Mouse (Mus musculus): Measurements from ENCODE around the gene Anp32e. TPM values are rescaled to one million over a fixed set of nuclear protein-coding genes. Genes with fewer than 3 reads are reported as not detected.

The Anp32e gene
- polyA plus RNA-seq, 1 experiment from 2014 or later = 110 TPM

DNA sequence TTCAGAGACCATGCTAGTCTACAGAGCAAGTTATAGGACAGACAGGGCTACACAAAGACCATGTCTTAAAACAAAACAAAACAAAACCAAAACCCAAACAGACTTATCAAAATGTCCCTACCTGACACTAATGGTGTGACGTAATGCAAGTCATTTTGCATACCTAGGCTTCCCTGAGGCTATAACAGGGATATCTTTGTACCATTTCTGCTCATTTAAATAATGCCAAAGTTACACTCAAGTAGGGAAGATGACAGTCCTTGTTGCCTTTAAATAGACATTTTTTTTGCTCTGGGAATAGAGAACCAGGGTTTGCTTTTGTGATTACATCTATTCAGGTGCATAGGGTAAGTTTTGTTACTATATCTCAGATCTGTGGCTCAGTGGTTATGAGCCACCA, 2.4 kb downstream of the Anp32e start:
- peaks cover 21% of the 10 kb centered on the region for H3K36me3 ChIP-seq (ENCODE audit: control insufficient read depth, insufficient read depth, low read length)
- H3K4me1 ChIP-seq (replicated peaks; ENCODE audit: control insufficient read depth, insufficient read depth, low read length) = peaks cover 11% of the 10 kb centered on the region
- H3K4me3 ChIP-seq (ENCODE audit: low read depth, low read length) = peak overlapping the region; percentile 99; the same call in 1 of the 2 replicates
- H3K4me2 ChIP-seq = peak overlapping the region; percentile 89
- no peak overlapping the region for H3K27ac ChIP-seq (ENCODE audit: low read depth, low read length)
- 90% methylated on average over 1 of the region's 1 CpGs for WGBS
- H3K9me3 ChIP-seq (ENCODE audit: control insufficient read depth, low read length) = no peaks in the 10 kb centered on the region
- no peak overlapping the region for H3K9ac ChIP-seq (ENCODE audit: low read depth, low read length)
- ATAC-seq (replicated peaks; ENCODE audit: low FRiP score) (no peak), DNase-seq (ENCODE audit: low spot score) (no peak)
- no peaks in the 10 kb centered on the region for H3K27me3 ChIP-seq (replicated peaks; ENCODE audit: control insufficient read depth, insufficient read depth, low read length)

GRCm38 (mm10) chr3:95932157-95932556, 3.1 kb downstream of the Anp32e start:
- no peak for DNase-seq (ENCODE audit: low spot score)
- H3K36me3 ChIP-seq (ENCODE audit: control insufficient read depth, insufficient read depth, low read length) = peaks cover 28% of the 10 kb centered on the region
- no peak for ATAC-seq (replicated peaks; ENCODE audit: low FRiP score)
- WGBS = 68% methylated on average over 1 of the region's 1 CpGs
- H3K27ac ChIP-seq (ENCODE audit: low read depth, low read length) = no peak overlapping the region
- H3K4me3 ChIP-seq (ENCODE audit: low read depth, low read length) = no peak overlapping the region
- peaks cover 11% of the 10 kb centered on the region for H3K4me1 ChIP-seq (replicated peaks; ENCODE audit: control insufficient read depth, insufficient read depth, low read length)
- no peaks in the 10 kb centered on the region for H3K27me3 ChIP-seq (replicated peaks; ENCODE audit: control insufficient read depth, insufficient read depth, low read length)
- peak overlapping the region; percentile 8 for H3K4me2 ChIP-seq
- H3K9me3 ChIP-seq (ENCODE audit: control insufficient read depth, low read length) = no peaks in the 10 kb centered on the region
- H3K9ac ChIP-seq (ENCODE audit: low read depth, low read length) = 0 out of 2 replicates have a peak overlapping the region, but pooled peaks have one; percentile 8

GRCm38 (mm10) chr3:95932566-95932965, 3.5 kb downstream of the Anp32e start:
- Histone ChIP-seq H3K36me3 (ENCODE audit: control insufficient read depth, insufficient read depth, low read length) (peaks cover 32% of the 10 kb centered on the region), H3K9ac (ENCODE audit: low read depth, low read length) (0 out of 2 replicates have a peak overlapping the region, but pooled peaks have one; percentile 8), H3K4me2 (peak overlapping the region; percentile 8), H3K4me1 (replicated peaks; ENCODE audit: control insufficient read depth, insufficient read depth, low read length) (peaks cover 11% of the 10 kb centered on the region), H3K4me3 (ENCODE audit: low read depth, low read length) (no peak overlapping the region), H3K27ac (ENCODE audit: low read depth, low read length) (no peak overlapping the region), H3K27me3 (replicated peaks; ENCODE audit: control insufficient read depth, insufficient read depth, low read length) (no peaks in the 10 kb centered on the region), H3K9me3 (ENCODE audit: control insufficient read depth, low read length) (no peaks in the 10 kb centered on the region)
- ATAC-seq (replicated peaks; ENCODE audit: low FRiP score) (no peak), DNase-seq (ENCODE audit: low spot score) (no peak)
- WGBS = 86% methylated on average over 7 of the region's 7 CpGs

- Histone ChIP-seq H3K9ac (ENCODE audit: low read depth, low read length) (no peak overlapping the region), H3K4me2 (no peak overlapping the region), H3K4me1 (replicated peaks; ENCODE audit: control insufficient read depth, insufficient read depth, low read length) (peaks cover 11% of the 10 kb centered on the region), H3K27ac (ENCODE audit: low read depth, low read length) (no peak overlapping the region), H3K4me3 (ENCODE audit: low read depth, low read length) (no peak overlapping the region), H3K27me3 (replicated peaks; ENCODE audit: control insufficient read depth, insufficient read depth, low read length) (no peaks in the 10 kb centered on the region), H3K9me3 (ENCODE audit: control insufficient read depth, low read length) (no peaks in the 10 kb centered on the region), H3K36me3 (ENCODE audit: control insufficient read depth, insufficient read depth, low read length) (peaks cover 39% of the 10 kb centered on the region)
- WGBS = 91% methylated on average over 7 of the region's 7 CpGs
- no peak for DNase-seq (ENCODE audit: low spot score)
- no peak for ATAC-seq (replicated peaks; ENCODE audit: low FRiP score)
These were observed 4.2 kb downstream of the Anp32e start for GRCm38 (mm10) chr3:95933111-95933750.

DNA sequence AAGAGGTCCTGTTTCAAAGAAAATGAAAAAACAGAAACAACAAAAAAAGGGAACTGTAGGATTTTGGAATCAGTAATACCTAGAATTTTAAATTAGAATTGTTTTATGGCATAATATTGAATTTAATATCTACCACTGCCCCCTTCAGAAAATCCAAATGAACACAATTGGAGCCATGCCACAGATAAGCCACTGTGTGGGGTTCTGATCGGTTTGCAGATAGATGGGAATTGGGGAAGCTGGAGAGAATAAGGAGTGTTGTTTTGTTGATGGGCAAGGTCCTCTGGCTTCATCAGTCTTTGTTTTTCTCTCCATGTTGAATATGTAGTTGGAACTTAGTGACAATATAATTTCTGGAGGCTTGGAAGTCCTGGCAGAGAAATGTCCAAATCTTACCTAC, 5.4 kb downstream of the Anp32e start:
- 76% methylated on average over 1 of the region's 1 CpGs for WGBS
- Histone ChIP-seq H3K4me3 (ENCODE audit: low read depth, low read length) (no peak overlapping the region), H3K27ac (ENCODE audit: low read depth, low read length) (no peak overlapping the region), H3K36me3 (ENCODE audit: control insufficient read depth, insufficient read depth, low read length) (peaks cover 50% of the 10 kb centered on the region), H3K27me3 (replicated peaks; ENCODE audit: control insufficient read depth, insufficient read depth, low read length) (no peaks in the 10 kb centered on the region), H3K9me3 (ENCODE audit: control insufficient read depth, low read length) (no peaks in the 10 kb centered on the region), H3K4me2 (no peak overlapping the region), H3K9ac (ENCODE audit: low read depth, low read length) (no peak overlapping the region), H3K4me1 (replicated peaks; ENCODE audit: control insufficient read depth, insufficient read depth, low read length) (peaks cover 11% of the 10 kb centered on the region)
- DNase-seq (ENCODE audit: low spot score) = no peak
- ATAC-seq (replicated peaks; ENCODE audit: low FRiP score) = no peak

DNA sequence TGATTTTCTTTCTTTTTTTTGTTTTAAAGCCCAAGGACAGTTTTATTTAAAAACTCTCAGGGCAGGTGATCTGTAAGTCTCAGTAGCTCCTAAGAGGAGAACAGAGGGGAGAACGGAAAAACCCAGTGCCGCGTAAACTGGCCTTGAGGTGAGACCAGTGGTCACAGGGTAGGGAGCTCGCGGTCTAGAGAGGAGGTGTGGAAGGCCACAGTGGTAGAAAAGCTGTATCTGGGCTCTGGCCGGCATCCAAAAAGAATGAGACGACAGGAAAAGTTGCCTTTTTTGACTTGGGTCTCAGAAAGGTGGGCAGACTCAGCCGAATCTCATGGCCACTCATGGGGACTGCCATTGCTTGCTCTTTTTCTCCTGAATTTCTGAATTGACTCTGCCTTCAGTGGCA, 9.2 kb downstream of the Anp32e start:
- H3K27ac ChIP-seq (ENCODE audit: low read depth, low read length) = no peak overlapping the region
- H3K4me1 ChIP-seq (replicated peaks; ENCODE audit: control insufficient read depth, insufficient read depth, low read length) = no peaks in the 10 kb centered on the region
- DNase-seq (ENCODE audit: low spot score) (no peak), ATAC-seq (replicated peaks; ENCODE audit: low FRiP score) (no peak)
- H3K4me2 ChIP-seq = no peak overlapping the region
- H3K36me3 ChIP-seq (ENCODE audit: control insufficient read depth, insufficient read depth, low read length) = peaks cover 78% of the 10 kb centered on the region
- WGBS = 97% methylated on average over 8 of the region's 8 CpGs
- H3K9ac ChIP-seq (ENCODE audit: low read depth, low read length) = no peak overlapping the region
- H3K9me3 ChIP-seq (ENCODE audit: control insufficient read depth, low read length) = no peaks in the 10 kb centered on the region
- no peaks in the 10 kb centered on the region for H3K27me3 ChIP-seq (replicated peaks; ENCODE audit: control insufficient read depth, insufficient read depth, low read length)
- H3K4me3 ChIP-seq (ENCODE audit: low read depth, low read length) = no peak overlapping the region

GRCm38 (mm10) chr3:95938835-95939234, 9.8 kb downstream of the Anp32e start:
- 89% methylated on average over 15 of the region's 15 CpGs for WGBS
- no peak overlapping the region for H3K27ac ChIP-seq (ENCODE audit: low read depth, low read length)
- no peak for DNase-seq (ENCODE audit: low spot score)
- peaks cover 74% of the 10 kb centered on the region for H3K36me3 ChIP-seq (ENCODE audit: control insufficient read depth, insufficient read depth, low read length)
- no peak overlapping the region for H3K4me2 ChIP-seq
- H3K9me3 ChIP-seq (ENCODE audit: control insufficient read depth, low read length) = no peaks in the 10 kb centered on the region
- H3K9ac ChIP-seq (ENCODE audit: low read depth, low read length) = no peak overlapping the region
- ATAC-seq (replicated peaks; ENCODE audit: low FRiP score) = no peak
- H3K4me3 ChIP-seq (ENCODE audit: low read depth, low read length) = no peak overlapping the region
- H3K27me3 ChIP-seq (replicated peaks; ENCODE audit: control insufficient read depth, insufficient read depth, low read length) = no peaks in the 10 kb centered on the region
- no peaks in the 10 kb centered on the region for H3K4me1 ChIP-seq (replicated peaks; ENCODE audit: control insufficient read depth, insufficient read depth, low read length)

GRCm38 (mm10) chr3:95942749-95943148, 13.7 kb downstream of the Anp32e start:
- H3K27ac ChIP-seq (ENCODE audit: low read depth, low read length) = no peak overlapping the region
- no peaks in the 10 kb centered on the region for H3K9me3 ChIP-seq (ENCODE audit: control insufficient read depth, low read length)
- H3K9ac ChIP-seq (ENCODE audit: low read depth, low read length) = no peak overlapping the region
- no peaks in the 10 kb centered on the region for H3K27me3 ChIP-seq (replicated peaks; ENCODE audit: control insufficient read depth, insufficient read depth, low read length)
- H3K4me1 ChIP-seq (replicated peaks; ENCODE audit: control insufficient read depth, insufficient read depth, low read length) = no peaks in the 10 kb centered on the region
- H3K4me2 ChIP-seq = no peak overlapping the region
- 80% methylated on average over 6 of the region's 6 CpGs for WGBS
- no peak for DNase-seq (ENCODE audit: low spot score)
- ATAC-seq (replicated peaks; ENCODE audit: low FRiP score) = no peak
- H3K36me3 ChIP-seq (ENCODE audit: control insufficient read depth, insufficient read depth, low read length) = peaks cover 62% of the 10 kb centered on the region
- H3K4me3 ChIP-seq (ENCODE audit: low read depth, low read length) = no peak overlapping the region

DNA sequence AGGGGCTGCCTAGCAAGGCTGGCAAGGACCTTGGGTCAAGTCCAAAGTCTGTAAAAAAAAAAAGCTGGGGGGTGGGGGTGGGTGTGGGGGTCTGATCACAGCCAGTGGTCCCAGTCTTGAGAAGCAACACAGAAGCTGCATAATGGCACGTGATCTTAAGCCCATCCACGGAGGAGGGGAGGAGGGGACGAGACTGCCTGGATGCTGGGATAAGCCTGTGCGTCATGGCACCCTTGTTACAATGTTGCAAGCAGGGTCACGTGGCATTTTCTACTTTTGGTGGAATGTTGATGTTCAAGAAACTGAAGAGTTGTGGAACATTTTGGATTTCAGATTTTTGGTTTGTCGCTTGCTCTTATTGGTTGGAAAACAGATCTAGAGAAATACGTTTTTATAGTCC, 14.2 kb downstream of the Anp32e start:
- no peak overlapping the region for H3K4me2 ChIP-seq
- DNase-seq (ENCODE audit: low spot score) (no peak), ATAC-seq (replicated peaks; ENCODE audit: low FRiP score) (no peak)
- H3K4me3 ChIP-seq (ENCODE audit: low read depth, low read length) = no peak overlapping the region
- no peaks in the 10 kb centered on the region for H3K27me3 ChIP-seq (replicated peaks; ENCODE audit: control insufficient read depth, insufficient read depth, low read length)
- 94% methylated on average over 7 of the region's 7 CpGs for WGBS
- H3K27ac ChIP-seq (ENCODE audit: low read depth, low read length) = no peak overlapping the region
- no peaks in the 10 kb centered on the region for H3K9me3 ChIP-seq (ENCODE audit: control insufficient read depth, low read length)
- H3K36me3 ChIP-seq (ENCODE audit: control insufficient read depth, insufficient read depth, low read length) = peaks cover 58% of the 10 kb centered on the region
- H3K9ac ChIP-seq (ENCODE audit: low read depth, low read length) = no peak overlapping the region
- H3K4me1 ChIP-seq (replicated peaks; ENCODE audit: control insufficient read depth, insufficient read depth, low read length) = no peaks in the 10 kb centered on the region
